Mouse (Mus musculus) left cerebral cortex, postnatal 14 days (tissue): ENCODE results near the gene Cpvl. TPM values are rescaled to one million over a fixed set of nuclear protein-coding genes. Genes with fewer than 3 reads are reported as not detected.

Experiments
- DNase-seq, 2 experiments: peaks; one replicate each; pipeline ENCODE4 v3.0.0; 2021 to 2022; ENCODE audit warnings: low spot score in 2 of 2, mixed read lengths in 1 of 2
- intact Hi-C: fragments of 180-260 bp; cut with DNase I; formaldehyde crosslinking; loops from one replicate; pipeline ENCODE4 v1.15.1; 2025
- total RNA-seq, 2 experiments: library from RNA; stranded (reverse); gene quantifications; 2 replicates each; pipeline ENCODE4 v1.2.3; 2021

The Cpvl gene
- total RNA-seq, 2 experiments from 2014 or later, result not detected

- no peak for DNase-seq
- intact Hi-C loops, result no loop called here
Observed at GRCm38 (mm10) chr6:53974040-53974439, 4.4 kb downstream of the Cpvl start.

- intact Hi-C loops, result no loop called here
- peak; percentile 49 to 66 for DNase-seq
Observed at GRCm38 (mm10) chr6:53973468-53973867, 5.0 kb downstream of the Cpvl start.

GRCm38 (mm10) chr6:53972238-53972743 lies 6.2 kb downstream of the Cpvl start:
- no peak for DNase-seq
- intact Hi-C loops, result no loop called here

- DNase-seq, result peak; percentile 60 to 63
- intact Hi-C loops, result no loop called here
Observed at GRCm38 (mm10) chr6:53971729-53972128, 6.7 kb downstream of the Cpvl start.

- intact Hi-C loops, result loop anchor here (5.0 kb wide), 2 partner anchors 68 to 258 kb away; partner anchors contain the start of gene Chn2
- no peak for DNase-seq
Observed at GRCm38 (mm10) chr6:53969081-53969480, 9.4 kb downstream of the Cpvl start.

- intact Hi-C loops, result loop anchor here (5.0 kb wide), 2 partner anchors 69 to 259 kb away; partner anchors contain the start of gene Chn2
- no peak for DNase-seq
Observed at GRCm38 (mm10) chr6:53968550-53968949, 9.9 kb downstream of the Cpvl start.

- intact Hi-C loops, result loop anchor here (5.0 kb wide), 2 partner anchors 71 to 261 kb away; partner anchors contain the start of gene Chn2
- no peak for DNase-seq
Observed at GRCm38 (mm10) chr6:53966595-53966994, 11.9 kb downstream of the Cpvl start.

GRCm38 (mm10) chr6:53965900-53966299 lies 12.6 kb downstream of the Cpvl start:
- intact Hi-C loops, result loop anchor here (5.0 kb wide), 2 partner anchors 71 to 261 kb away; partner anchors contain the start of gene Chn2
- DNase-seq, result no peak

GRCm38 (mm10) chr6:53963906-53964496 lies 14.5 kb downstream of the Cpvl start:
- DNase-seq, result no peak
- intact Hi-C loops, result loop anchor here (2.0 kb wide), 1 partner anchor 203 kb away; no protein-coding TSS in a partner anchor

- intact Hi-C loops, result loop anchor here (2.0 kb wide), 1 partner anchor 205 kb away; no protein-coding TSS in a partner anchor
Observed at GRCm38 (mm10) chr6:53962006-53962405, 16.5 kb downstream of the Cpvl start.

GRCm38 (mm10) chr6:53959826-53960225 lies 18.6 kb downstream of the Cpvl start:
- intact Hi-C loops, result loop anchor here (2.0 to 5.0 kb wide), 4 partner anchors 78 to 178 kb away; partner anchors contain the start of gene Tril
- DNase-seq, result no peak

More at GRCm38 (mm10) chr6:53962006-53962405, 16.5 kb downstream of the Cpvl start:
- DNase-seq, result no peak

- intact Hi-C loops, result loop anchor here (2.0 to 5.0 kb wide), 4 partner anchors 76 to 176 kb away; partner anchors contain the start of gene Tril
- DNase-seq, result peak; percentile 69 to 77
Observed at GRCm38 (mm10) chr6:53958321-53958720, 20.1 kb downstream of the Cpvl start.

GRCm38 (mm10) chr6:53956513-53956912 lies 22.0 kb downstream of the Cpvl start:
- no peak for DNase-seq
- intact Hi-C loops, result loop anchor here (5.0 kb wide), 3 partner anchors 74 to 174 kb away; no protein-coding TSS in a partner anchor

GRCm38 (mm10) chr6:53955846-53956245 lies 22.6 kb downstream of the Cpvl start:
- intact Hi-C loops, result loop anchor here (5.0 kb wide), 3 partner anchors 74 to 174 kb away; no protein-coding TSS in a partner anchor

GRCm38 (mm10) chr6:53955271-53955670 lies 23.2 kb downstream of the Cpvl start:
- intact Hi-C loops, result loop anchor here (5.0 kb wide), 3 partner anchors 73 to 173 kb away; no protein-coding TSS in a partner anchor
- DNase-seq, result no peak

More at GRCm38 (mm10) chr6:53955846-53956245, 22.6 kb downstream of the Cpvl start:
- no peak for DNase-seq

- peak; percentile 61 to 65 for DNase-seq
- intact Hi-C loops, result loop anchor here (1.0 kb wide), 1 partner anchor 135 kb away; no protein-coding TSS in a partner anchor
Observed at GRCm38 (mm10) chr6:53954106-53954505, 24.4 kb downstream of the Cpvl start.

- DNase-seq, result no peak
- intact Hi-C loops, result no loop called here
Observed at GRCm38 (mm10) chr6:53953348-53953747, 25.1 kb downstream of the Cpvl start.

- intact Hi-C loops, result no loop called here
- no peak for DNase-seq
Observed at GRCm38 (mm10) chr6:53951421-53951820, 27.1 kb downstream of the Cpvl start.

- intact Hi-C loops, result no loop called here
- DNase-seq, result no peak
Observed at GRCm38 (mm10) chr6:53950876-53951275, 27.6 kb downstream of the Cpvl start.

- DNase-seq, result no peak
- intact Hi-C loops, result no loop called here
Observed at GRCm38 (mm10) chr6:53948388-53949035, 30.0 kb downstream of the Cpvl start.
